Mouse (Mus musculus): Measurements from ENCODE around the gene Sfxn1. TPM values are rescaled to one million over a fixed set of nuclear protein-coding genes. Genes with fewer than 3 reads are reported as not detected.

Sfxn1 gene
- polyA plus RNA-seq (2017; shearing (Covaris generic)) = 10 to 100 TPM; 48.3 to 54.9 TPM

DNA sequence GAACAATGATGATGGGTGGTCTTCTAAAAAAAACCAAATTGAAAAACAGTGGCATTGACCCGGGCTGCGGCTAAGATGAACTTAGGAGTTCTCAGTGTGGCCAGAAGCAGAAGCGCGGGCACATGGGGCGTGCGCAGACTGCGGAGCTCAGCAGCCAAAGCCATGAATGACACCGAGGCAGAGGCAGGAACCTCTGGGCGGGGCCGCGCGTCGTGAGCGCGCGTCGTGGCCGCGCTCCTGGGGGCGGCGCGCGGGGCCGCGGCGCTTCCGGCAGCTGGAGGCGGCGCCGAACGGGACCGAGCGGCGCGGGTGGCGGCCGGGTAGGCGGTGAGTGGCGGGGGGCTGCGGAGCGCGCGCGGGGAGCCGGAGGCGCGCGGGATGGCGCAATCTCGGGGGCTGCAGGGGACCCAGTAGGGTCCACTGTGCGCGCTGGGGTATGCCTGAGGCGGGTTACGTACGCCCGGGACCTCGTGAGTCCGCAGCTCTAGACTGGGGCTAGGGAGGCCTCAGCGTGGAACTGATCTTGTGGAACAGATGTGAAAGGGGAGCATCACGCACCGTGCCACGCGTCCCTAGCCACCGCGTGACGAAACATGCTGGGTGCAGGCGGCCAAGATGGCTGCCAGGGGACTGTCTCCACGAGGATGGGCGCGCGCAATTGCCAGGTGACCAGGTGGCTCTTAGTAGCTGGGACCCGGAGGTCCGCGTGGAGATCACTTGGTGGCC is at the start of gene Sfxn1:
TSS of gene Sfxn1 (plus strand) at position 264 of the 726 bp plus-strand sequence.

DNA sequence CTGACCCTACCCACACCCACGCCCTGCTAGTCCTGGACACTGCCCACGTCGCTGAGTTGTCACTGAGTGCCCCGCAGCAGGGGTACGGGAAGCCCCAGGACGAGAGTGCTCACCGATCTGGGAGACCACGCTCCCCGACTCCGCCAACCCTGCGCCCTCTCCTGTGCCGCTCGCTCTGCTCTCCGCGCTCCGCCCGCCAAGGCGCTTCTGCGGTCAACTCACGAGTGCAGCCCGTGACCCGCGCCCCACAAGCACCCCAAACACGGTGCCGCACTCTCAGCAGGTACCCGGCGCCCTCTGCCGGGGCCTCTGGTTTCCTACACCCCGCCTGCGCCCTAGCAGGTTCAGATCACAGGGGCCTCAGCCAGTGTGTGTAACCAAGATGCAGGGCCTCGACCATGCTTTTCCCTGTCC is 16.2 kb upstream of the Sfxn1 start, which contains the start of gene Drd1:
TSS of gene Drd1 (minus strand) at position 258 of the 414 bp plus-strand sequence.

Other genes with a start within 250 kb of the Sfxn1 start
- under 1 TPM in 1 of 2 experiments, not detected in 1; 0.05 TPM for gene Drd1, start 16.2 kb upstream of the Sfxn1 start, polyA plus RNA-seq (2017; shearing (Covaris generic))
- 10 to 100 TPM; 10.8 to 11.9 TPM for gene Hrh2, start 120.3 kb downstream of the Sfxn1 start, polyA plus RNA-seq (2017; shearing (Covaris generic))

Data from inflammation-experienced regulatory T-cells (primary cell).